Mouse (Mus musculus): ENCODE data around the gene Stk38. TPM values are rescaled to one million over a fixed set of nuclear protein-coding genes. Genes with fewer than 3 reads are reported as not detected.
A peak's percentile ranks its signal among the peaks of the same experiment; 100 is the strongest.

Gene Stk38
- total RNA-seq, 2 experiments from 2014 or later, result 55.9 to 63.8 TPM

- DNase-seq (ENCODE audit: low spot score in 2 of 2), result no peak
These were observed 79.8 kb downstream of the Stk38 start for GRCm38 (mm10) chr17:28928004-28928403.

- peak; percentile 58 to 59 for DNase-seq (ENCODE audit: low spot score in 2 of 2)
These were observed 80.7 kb downstream of the Stk38 start for GRCm38 (mm10) chr17:28926866-28927635.

- peak; percentile 84 to 88 for DNase-seq (ENCODE audit: low spot score in 2 of 2)
These were observed 81.4 kb downstream of the Stk38 start for GRCm38 (mm10) chr17:28926380-28926779.

- DNase-seq (ENCODE audit: low spot score in 2 of 2), result no peak
These were observed 82.7 kb downstream of the Stk38 start for GRCm38 (mm10) chr17:28924957-28925595.

GRCm38 (mm10) chr17:28922096-28922495, 85.7 kb downstream of the Stk38 start:
- no peak for DNase-seq (ENCODE audit: low spot score in 2 of 2)

- DNase-seq (ENCODE audit: low spot score in 2 of 2), result no peak
These were observed 86.7 kb downstream of the Stk38 start for GRCm38 (mm10) chr17:28921086-28921485.

Other genes with a start within 250 kb of the Stk38 start
- 1 to 10 TPM in 1 of 2 experiments, under 1 TPM in 1; 0.96 to 2.2 TPM for gene Mapk13, start 238.7 kb downstream of the Stk38 start, total RNA-seq (2021)
- gene Brpf3, start 206.9 kb downstream of the Stk38 start, total RNA-seq (2021), result 10 to 100 TPM; 37.2 to 37.7 TPM
- gene Pnpla1, start 149.6 kb downstream of the Stk38 start, total RNA-seq (2021), result under 1 TPM; 0.27 to 0.46 TPM
- gene 4930539E08Rik, start 92.7 kb downstream of the Stk38 start, total RNA-seq (2021), result 1 to 10 TPM; 4.7 to 5.1 TPM
- gene Pxt1, start 64.2 kb downstream of the Stk38 start, total RNA-seq (2021), result not detected
- 10 to 100 TPM; 73.4 to 78.0 TPM for gene Kctd20, start 56.0 kb downstream of the Stk38 start, total RNA-seq (2021)
- gene Srsf3, start 24.6 kb upstream of the Stk38 start, total RNA-seq (2021), result 100 to 1,000 TPM; 179 to 207 TPM
- 10 to 100 TPM; 23.6 to 29.4 TPM for gene Cdkn1a, start 83.0 kb upstream of the Stk38 start, total RNA-seq (2021)
- gene Rab44, start 106.2 kb upstream of the Stk38 start, total RNA-seq (2021), result under 1 TPM; 0.13 to 0.59 TPM
- gene Cpne5, start 230.2 kb upstream of the Stk38 start, total RNA-seq (2021), result 10 to 100 TPM; 56.5 to 58.3 TPM

Data from layer of hippocampus, postnatal 10 days (tissue).